Mouse (Mus musculus) ovary, adult 2 months (tissue): ENCODE data around the gene Ints3. TPM values are rescaled to one million over a fixed set of nuclear protein-coding genes. Genes with fewer than 3 reads are reported as not detected.

Experiments
- polyA plus RNA-seq: library from polyadenylated mRNA; depleted of rRNA; stranded (reverse); fragments of >200 nt; gene quantifications from 2 replicates; pipeline ENCODE4 v1.2.3, GENCODE M21; 2012; rRNA removed

The Ints3 gene
- polyA plus RNA-seq: 52.9 and 54.0 TPM in 2 replicates

GRCm38 (mm10) chr3:90433381-90434020 lies at the start of gene Ints3:
Gene Ints3, minus strand, starts transcription at chr3:90433622.

GRCm38 (mm10) chr3:90475831-90476611 lies 42.6 kb upstream of the Ints3 start, which contains the start of gene Ilf2:
Gene Ilf2, plus strand, starts transcription at chr3:90476126.

GRCm38 (mm10) chr3:90465686-90466310 lies 32.4 kb upstream of the Ints3 start, which contains the start of gene Npr1:
Gene Npr1, minus strand, starts transcription at chr3:90465866.

GRCm38 (mm10) chr3:90389511-90390490 lies 43.6 kb downstream of the Ints3 start, which contains the start of gene Slc27a3:
Gene Slc27a3, minus strand, starts transcription at chr3:90389938.

Other genes with a start within 250 kb of the Ints3 start
- 1,083 and 1,538 TPM in 2 replicates for gene Rps27, start 220.0 kb downstream of the Ints3 start, polyA plus RNA-seq
- 8.6 and 13.7 TPM in 2 replicates for gene Rab13, start 219.9 kb downstream of the Ints3 start, polyA plus RNA-seq
- 97.7 and 117 TPM in 2 replicates for gene Jtb, start 202.0 kb downstream of the Ints3 start, polyA plus RNA-seq
- 10.1 and 10.6 TPM in 2 replicates for gene Creb3l4, start 190.1 kb downstream of the Ints3 start, polyA plus RNA-seq
- gene Slc39a1, start 185.4 kb downstream of the Ints3 start, polyA plus RNA-seq: 136 and 164 TPM in 2 replicates
- 72.6 and 97.9 TPM in 2 replicates for gene Crtc2, start 179.5 kb downstream of the Ints3 start, polyA plus RNA-seq
- 46.7 and 50.1 TPM in 2 replicates for gene Dennd4b, start 168.4 kb downstream of the Ints3 start, polyA plus RNA-seq
- gene Gatad2b, start 140.4 kb downstream of the Ints3 start, polyA plus RNA-seq: 23.1 and 34.5 TPM in 2 replicates
- gene Slc27a3, start 43.7 kb downstream of the Ints3 start, polyA plus RNA-seq: 89.8 and 106 TPM in 2 replicates
- 182 and 195 TPM in 2 replicates for gene Npr1, start 32.2 kb upstream of the Ints3 start, polyA plus RNA-seq
- gene Ilf2, start 42.5 kb upstream of the Ints3 start, polyA plus RNA-seq: 22.2 and 28.1 TPM in 2 replicates
- 28.8 and 37.7 TPM in 2 replicates for gene Snapin, start 57.4 kb upstream of the Ints3 start, polyA plus RNA-seq
- gene Chtop, start 75.9 kb upstream of the Ints3 start, polyA plus RNA-seq: 51.9 and 52.0 TPM in 2 replicates
- gene S100a1, start 80.8 kb upstream of the Ints3 start, polyA plus RNA-seq: 48.7 and 59.7 TPM in 2 replicates
- gene S100a13, start 80.8 kb upstream of the Ints3 start, polyA plus RNA-seq: 19.4 and 20.1 TPM in 2 replicates
- gene S100a14, start 93.2 kb upstream of the Ints3 start, polyA plus RNA-seq: 0.15 and 0.22 TPM in 2 replicates
- gene S100a16, start 103.6 kb upstream of the Ints3 start, polyA plus RNA-seq: 121 and 140 TPM in 2 replicates
- gene S100a3, start 127.0 kb upstream of the Ints3 start, polyA plus RNA-seq: 2.2 and 2.4 TPM in 2 replicates
- gene S100a2, start 156.6 kb upstream of the Ints3 start, polyA plus RNA-seq: not detected in 2 replicates
- not detected in 2 replicates for gene Gm42674, start 168.3 kb upstream of the Ints3 start, polyA plus RNA-seq
- gene S100a4, start 170.1 kb upstream of the Ints3 start, polyA plus RNA-seq: 31.2 and 38.9 TPM in 2 replicates
- gene S100a5, start 174.9 kb upstream of the Ints3 start, polyA plus RNA-seq: not detected in 2 replicates
- gene S100a6, start 179.3 kb upstream of the Ints3 start, polyA plus RNA-seq: 404 and 418 TPM in 2 replicates
- gene S100a7a, start 220.4 kb upstream of the Ints3 start, polyA plus RNA-seq: 0.59 and 0.87 TPM in 2 replicates
- not detected in 2 replicates for gene S100a8, start 235.4 kb upstream of the Ints3 start, polyA plus RNA-seq